Mouse (Mus musculus): Measurements from ENCODE around the gene Fzd1. TPM values are rescaled to one million over a fixed set of nuclear protein-coding genes. Genes with fewer than 3 reads are reported as not detected.

Gene Fzd1
- total RNA-seq (2012; rRNA removed) (not detected in 2 replicates), total RNA-seq (2014; rRNA removed) (not detected in 2 replicates), polyA plus RNA-seq (2012; ENCODE audit: insufficient read length, low read depth) (not detected in 2 replicates)

- Histone ChIP-seq H3K36me3 (replicated peaks in 1 of 2; ENCODE audit: control insufficient read depth in 1 of 2, insufficient read depth in 1 of 2, low read length in 1 of 2) (no peaks in the 10 kb centered on the region), H3K9ac (ENCODE audit: insufficient read depth, low read depth) (no peak within 1 kb of the TSS), H3K4me2 (ENCODE audit: insufficient read depth, low read depth, poor library complexity, severe bottlenecking) (no peak within 1 kb of the TSS), H3K4me3 (replicated peaks in 1 of 3; ENCODE audit: low read depth in 2 of 3, low read length in 2 of 3, poor library complexity in 1 of 3) (no peak within 1 kb of the TSS), H3K4me1 (ENCODE audit: control insufficient read depth in 1 of 2, insufficient read depth in 2 of 2) (no peaks in the 10 kb centered on the region), H3K9me3 (replicated peaks; ENCODE audit: low read length) (peaks cover 21% of the 10 kb centered on the region), H3K27ac (ENCODE audit: insufficient read depth, low read depth) (no peak within 1 kb of the TSS), H3K79me2 (replicated peaks; ENCODE audit: control insufficient read depth, extremely low read depth, insufficient read depth, poor library complexity, severe bottlenecking) (no peaks in the 10 kb centered on the region), H3K27me3 (replicated peaks) (no peaks in the 10 kb centered on the region)
- dilution Hi-C loops (cut with MboI; ENCODE audit: extremely low pct_ligation_motif_present, extremely low pct_unique_long_range_greater_than_20kb, low sequenced_read_pairs) = no loop called here
- TF ChIP-seq ZC3H11A (IDR thresholded peaks at IDR 0.05; ENCODE audit: low read depth, low read length) = no peak
- TF ChIP-seq ELF1 (IDR thresholded peaks at IDR 0.05; ENCODE audit: low read depth, low read length) = no peak
- TF ChIP-seq ETS1 (conservative IDR thresholded peaks at IDR 0.05; ENCODE audit: low read depth, low read length) = no peak
- no peak for TF ChIP-seq CTCF (conservative IDR thresholded peaks at IDR 0.05 in 1 of 2, IDR thresholded peaks at IDR 0.05 in 1 of 2; ENCODE audit: low read depth in 2 of 2, low read length in 2 of 2)
- no peak for TF ChIP-seq PAX5 (IDR thresholded peaks at IDR 0.05; ENCODE audit: low read length)
- TF ChIP-seq POLR2AphosphoS2 (IDR thresholded peaks at IDR 0.05; ENCODE audit: low read depth, low read length) = no peak
- no peak for TF ChIP-seq ZKSCAN1 (IDR thresholded peaks at IDR 0.05; ENCODE audit: borderline replicate concordance, low read depth, low read length)
- DNase-seq (ENCODE audit: extremely low read depth) = no peak
- in situ Hi-C loops (cut with MboI; ENCODE audit: low pct_ligation_motif_present, low pct_unique_long_range_greater_than_20kb, low sequenced_read_pairs) = loop anchor here (10.0 kb wide), 1 partner anchor 63 kb away; no protein-coding TSS in a partner anchor
Measured at GRCm38 (mm10) chr5:4757902-4758301, at the start of gene Fzd1. Gene Fzd1 (minus strand): TSS chr5:4758035.

GRCm38 (mm10) chr5:4805228-4805627 is 47.4 kb upstream of the Fzd1 start:
- dilution Hi-C loops (cut with MboI; ENCODE audit: extremely low pct_ligation_motif_present, extremely low pct_unique_long_range_greater_than_20kb, low sequenced_read_pairs) = no loop called here
- Histone ChIP-seq H3K36me3 (replicated peaks in 1 of 2; ENCODE audit: control insufficient read depth in 1 of 2, insufficient read depth in 1 of 2, low read length in 1 of 2) (peaks cover 0 to 3% of the 10 kb centered on the region in 2 experiments), H3K4me1 (ENCODE audit: control insufficient read depth in 1 of 2, insufficient read depth in 2 of 2) (peaks cover 0 to 21% of the 10 kb centered on the region in 2 experiments; a peak in 2 of 4 replicates), H3K4me3 (replicated peaks in 1 of 3; ENCODE audit: low read depth in 2 of 3, low read length in 2 of 3, poor library complexity in 1 of 3) (no peak overlapping the region), H3K9ac (ENCODE audit: insufficient read depth, low read depth) (no peak overlapping the region), H3K79me2 (replicated peaks; ENCODE audit: control insufficient read depth, extremely low read depth, insufficient read depth, poor library complexity, severe bottlenecking) (no peaks in the 10 kb centered on the region), H3K27me3 (replicated peaks) (no peaks in the 10 kb centered on the region), H3K27ac (ENCODE audit: insufficient read depth, low read depth) (no peak overlapping the region), H3K9me3 (replicated peaks; ENCODE audit: low read length) (no peaks in the 10 kb centered on the region), H3K4me2 (ENCODE audit: insufficient read depth, low read depth, poor library complexity, severe bottlenecking) (no peak overlapping the region)
- TF ChIP-seq KAT2A (IDR thresholded peaks at IDR 0.05; ENCODE audit: insufficient replicate concordance, low read length) (no peak), MAFK (IDR thresholded peaks at IDR 0.05; ENCODE audit: insufficient replicate concordance, low read length) (no peak), USF2 (conservative IDR thresholded peaks at IDR 0.05; ENCODE audit: low read depth, low read length) (no peak), CHD2 (IDR thresholded peaks at IDR 0.05; ENCODE audit: low read length) (no peak), IRF4 (IDR thresholded peaks at IDR 0.05; ENCODE audit: low read depth, low read length) (no peak)
- in situ Hi-C loops (cut with MboI; ENCODE audit: low pct_ligation_motif_present, low pct_unique_long_range_greater_than_20kb, low sequenced_read_pairs) = no loop called here
- no peak for DNase-seq (ENCODE audit: extremely low read depth)

GRCm38 (mm10) chr5:4803708-4804107 is 45.9 kb upstream of the Fzd1 start:
- Histone ChIP-seq H3K9ac (ENCODE audit: insufficient read depth, low read depth) (no peak overlapping the region), H3K27ac (ENCODE audit: insufficient read depth, low read depth) (no peak overlapping the region), H3K4me2 (ENCODE audit: insufficient read depth, low read depth, poor library complexity, severe bottlenecking) (no peak overlapping the region), H3K27me3 (replicated peaks) (no peaks in the 10 kb centered on the region), H3K36me3 (replicated peaks in 1 of 2; ENCODE audit: control insufficient read depth in 1 of 2, insufficient read depth in 1 of 2, low read length in 1 of 2) (peaks cover 0 to 3% of the 10 kb centered on the region in 2 experiments), H3K4me3 (replicated peaks in 1 of 3; ENCODE audit: low read depth in 2 of 3, low read length in 2 of 3, poor library complexity in 1 of 3) (no peak overlapping the region), H3K4me1 (ENCODE audit: control insufficient read depth in 1 of 2, insufficient read depth in 2 of 2) (peaks cover 0 to 21% of the 10 kb centered on the region in 2 experiments; a peak in 2 of 4 replicates), H3K9me3 (replicated peaks; ENCODE audit: low read length) (no peaks in the 10 kb centered on the region), H3K79me2 (replicated peaks; ENCODE audit: control insufficient read depth, extremely low read depth, insufficient read depth, poor library complexity, severe bottlenecking) (no peaks in the 10 kb centered on the region)
- in situ Hi-C loops (cut with MboI; ENCODE audit: low pct_ligation_motif_present, low pct_unique_long_range_greater_than_20kb, low sequenced_read_pairs) = no loop called here
- dilution Hi-C loops (cut with MboI; ENCODE audit: extremely low pct_ligation_motif_present, extremely low pct_unique_long_range_greater_than_20kb, low sequenced_read_pairs) = no loop called here
- no peak for TF ChIP-seq RAD21 (IDR thresholded peaks at IDR 0.05; ENCODE audit: low read depth, low read length)
- no peak for TF ChIP-seq JUND (conservative IDR thresholded peaks at IDR 0.05; ENCODE audit: low read depth, low read length)
- TF ChIP-seq MAZ (IDR thresholded peaks at IDR 0.05; ENCODE audit: low read depth, low read length) = no peak
- TF ChIP-seq MXI1 (IDR thresholded peaks at IDR 0.05; ENCODE audit: low read depth, low read length) = no peak
- no peak for TF ChIP-seq JUN (IDR thresholded peaks at IDR 0.05; ENCODE audit: insufficient read depth, low read depth, low read length)
- no peak for TF ChIP-seq TBP (conservative IDR thresholded peaks at IDR 0.05; ENCODE audit: low read depth, low read length)
- no peak for DNase-seq (ENCODE audit: extremely low read depth)

Measured in CH12.LX (cell line).